Mouse (Mus musculus): Measurements from ENCODE around the gene Rrm1.

GRCm38 (mm10) chr7:102479368-102480078, 38.0 kb downstream of the Rrm1 start:
- TF ChIP-seq CTCF (IDR thresholded peaks at IDR 0.05; ENCODE audit: insufficient read depth, low read length): no peak
- no peak for TF ChIP-seq POLR2A (IDR thresholded peaks at IDR 0.05; ENCODE audit: borderline replicate concordance, extremely low read depth, low read depth, low read length)

Data from lung, adult 2 months (tissue).